Mouse (Mus musculus): ENCODE results near the gene Mff. TPM values are rescaled to one million over a fixed set of nuclear protein-coding genes. Genes with fewer than 3 reads are reported as not detected.

Gene Mff
- polyA plus RNA-seq, 1 experiment from 2014 or later = 217 TPM

- 88% methylated on average over 4 of the region's 4 CpGs for WGBS
- H3K4me2 ChIP-seq = no peak overlapping the region
- ATAC-seq (replicated peaks; ENCODE audit: low FRiP score) = no peak
- H3K9ac ChIP-seq = no peak overlapping the region
- no peaks in the 10 kb centered on the region for H3K9me3 ChIP-seq (replicated peaks)
- H3K36me3 ChIP-seq = no peaks in the 10 kb centered on the region
- no peaks in the 10 kb centered on the region for H3K27me3 ChIP-seq
- H3K27ac ChIP-seq = no peak overlapping the region
- H3K4me1 ChIP-seq = no peaks in the 10 kb centered on the region
- no peak overlapping the region for H3K4me3 ChIP-seq (replicated peaks)
Measured at GRCm38 (mm10) chr1:82775293-82775692, 50.6 kb downstream of the Mff start.

- H3K4me1 ChIP-seq = 0 out of 2 replicates have a peak, but pooled peaks cover 4% of the 10 kb centered on the region
- WGBS = 82% methylated on average over 6 of the region's 6 CpGs
- H3K36me3 ChIP-seq = no peaks in the 10 kb centered on the region
- no peak overlapping the region for H3K4me2 ChIP-seq
- no peak overlapping the region for H3K9ac ChIP-seq
- no peaks in the 10 kb centered on the region for H3K27me3 ChIP-seq
- no peak overlapping the region for H3K27ac ChIP-seq
- ATAC-seq (replicated peaks; ENCODE audit: low FRiP score) = no peak
- H3K4me3 ChIP-seq (replicated peaks) = no peak overlapping the region
- no peaks in the 10 kb centered on the region for H3K9me3 ChIP-seq (replicated peaks)
Measured at GRCm38 (mm10) chr1:82779388-82779966, 54.8 kb downstream of the Mff start.

GRCm38 (mm10) chr1:82783559-82783958 lies 58.9 kb downstream of the Mff start:
- 77% methylated on average over 3 of the region's 3 CpGs for WGBS
- Histone ChIP-seq H3K4me2 (no peak overlapping the region), H3K9ac (no peak overlapping the region), H3K27ac (no peak overlapping the region), H3K36me3 (no peaks in the 10 kb centered on the region), H3K4me1 (peaks cover 6% of the 10 kb centered on the region; the same call in 1 of the 2 replicates), H3K4me3 (replicated peaks) (no peak overlapping the region), H3K27me3 (no peaks in the 10 kb centered on the region), H3K9me3 (replicated peaks) (no peaks in the 10 kb centered on the region)
- no peak for ATAC-seq (replicated peaks; ENCODE audit: low FRiP score)

- H3K27me3 ChIP-seq = no peaks in the 10 kb centered on the region
- H3K9ac ChIP-seq = no peak overlapping the region
- H3K9me3 ChIP-seq (replicated peaks) = no peaks in the 10 kb centered on the region
- H3K4me2 ChIP-seq = no peak overlapping the region
- 62% methylated on average over 6 of the region's 6 CpGs for WGBS
- ATAC-seq (replicated peaks; ENCODE audit: low FRiP score) = no peak
- H3K4me1 ChIP-seq = peaks cover 6% of the 10 kb centered on the region; the same call in 1 of the 2 replicates
- no peak overlapping the region for H3K27ac ChIP-seq
- no peaks in the 10 kb centered on the region for H3K36me3 ChIP-seq
- no peak overlapping the region for H3K4me3 ChIP-seq (replicated peaks)
Measured at GRCm38 (mm10) chr1:82785546-82785945, 60.9 kb downstream of the Mff start.

GRCm38 (mm10) chr1:82787414-82787813 lies 62.7 kb downstream of the Mff start:
- no peaks in the 10 kb centered on the region for H3K9me3 ChIP-seq (replicated peaks)
- no peaks in the 10 kb centered on the region for H3K36me3 ChIP-seq
- 8% methylated on average over 2 of the region's 2 CpGs for WGBS
- peaks cover 2% of the 10 kb centered on the region; the same call in 1 of the 2 replicates for H3K4me1 ChIP-seq
- no peak overlapping the region for H3K9ac ChIP-seq
- peak; percentile 82 for ATAC-seq (replicated peaks; ENCODE audit: low FRiP score)
- no peak overlapping the region for H3K4me2 ChIP-seq
- no peak overlapping the region for H3K4me3 ChIP-seq (replicated peaks)
- H3K27ac ChIP-seq = no peak overlapping the region
- no peaks in the 10 kb centered on the region for H3K27me3 ChIP-seq

GRCm38 (mm10) chr1:82788070-82788469 lies 63.4 kb downstream of the Mff start:
- H3K4me3 ChIP-seq (replicated peaks) = no peak overlapping the region
- H3K36me3 ChIP-seq = no peaks in the 10 kb centered on the region
- no peaks in the 10 kb centered on the region for H3K27me3 ChIP-seq
- no peaks in the 10 kb centered on the region for H3K9me3 ChIP-seq (replicated peaks)
- H3K4me1 ChIP-seq = peaks cover 2% of the 10 kb centered on the region; the same call in 1 of the 2 replicates
- no peak overlapping the region for H3K27ac ChIP-seq
- whole genome bisulfite sequencing = 75% methylated on average over 7 of the region's 7 CpGs
- H3K9ac ChIP-seq = no peak overlapping the region
- no peak for ATAC-seq (replicated peaks; ENCODE audit: low FRiP score)
- no peak overlapping the region for H3K4me2 ChIP-seq

GRCm38 (mm10) chr1:82791105-82791504 lies 66.4 kb downstream of the Mff start:
- H3K4me1 ChIP-seq = peaks cover 7% of the 10 kb centered on the region
- H3K27me3 ChIP-seq = no peaks in the 10 kb centered on the region
- ATAC-seq (replicated peaks; ENCODE audit: low FRiP score) = no peak
- H3K9ac ChIP-seq = no peak overlapping the region
- no peak overlapping the region for H3K4me3 ChIP-seq (replicated peaks)
- H3K4me2 ChIP-seq = no peak overlapping the region
- H3K36me3 ChIP-seq = no peaks in the 10 kb centered on the region
- WGBS = 81% methylated on average over 11 of the region's 11 CpGs
- H3K27ac ChIP-seq = no peak overlapping the region
- no peaks in the 10 kb centered on the region for H3K9me3 ChIP-seq (replicated peaks)

GRCm38 (mm10) chr1:82792238-82792637 lies 67.5 kb downstream of the Mff start:
- no peak overlapping the region for H3K9ac ChIP-seq
- H3K9me3 ChIP-seq (replicated peaks) = no peaks in the 10 kb centered on the region
- no peak overlapping the region for H3K4me3 ChIP-seq (replicated peaks)
- peaks cover 9% of the 10 kb centered on the region for H3K4me1 ChIP-seq
- H3K27me3 ChIP-seq = no peaks in the 10 kb centered on the region
- 89% methylated on average over 6 of the region's 6 CpGs for WGBS
- no peaks in the 10 kb centered on the region for H3K36me3 ChIP-seq
- no peak overlapping the region for H3K4me2 ChIP-seq
- ATAC-seq (replicated peaks; ENCODE audit: low FRiP score) = no peak
- no peak overlapping the region for H3K27ac ChIP-seq

- Histone ChIP-seq H3K27ac (no peak overlapping the region), H3K4me1 (peaks cover 9% of the 10 kb centered on the region), H3K4me2 (no peak overlapping the region), H3K4me3 (replicated peaks) (no peak overlapping the region), H3K9ac (no peak overlapping the region), H3K9me3 (replicated peaks) (no peaks in the 10 kb centered on the region), H3K27me3 (no peaks in the 10 kb centered on the region), H3K36me3 (no peaks in the 10 kb centered on the region)
- ATAC-seq (replicated peaks; ENCODE audit: low FRiP score) = no peak
- WGBS = 87% methylated on average over 3 of the region's 3 CpGs
Measured at GRCm38 (mm10) chr1:82793110-82793509, 68.4 kb downstream of the Mff start.

- 67% methylated on average over 4 of the region's 4 CpGs for WGBS
- H3K4me2 ChIP-seq = no peak overlapping the region
- no peaks in the 10 kb centered on the region for H3K27me3 ChIP-seq
- H3K9ac ChIP-seq = no peak overlapping the region
- no peaks in the 10 kb centered on the region for H3K9me3 ChIP-seq (replicated peaks)
- peaks cover 9% of the 10 kb centered on the region for H3K4me1 ChIP-seq
- no peak overlapping the region for H3K27ac ChIP-seq
- H3K36me3 ChIP-seq = no peaks in the 10 kb centered on the region
- no peak for ATAC-seq (replicated peaks; ENCODE audit: low FRiP score)
- no peak overlapping the region for H3K4me3 ChIP-seq (replicated peaks)
Measured at GRCm38 (mm10) chr1:82793986-82794385, 69.3 kb downstream of the Mff start.

GRCm38 (mm10) chr1:82795211-82795610 lies 70.5 kb downstream of the Mff start:
- no peaks in the 10 kb centered on the region for H3K36me3 ChIP-seq
- no peak for ATAC-seq (replicated peaks; ENCODE audit: low FRiP score)
- H3K27ac ChIP-seq = no peak overlapping the region

GRCm38 (mm10) chr1:82795702-82796443 lies 71.2 kb downstream of the Mff start:
- Histone ChIP-seq H3K27me3 (no peaks in the 10 kb centered on the region), H3K36me3 (no peaks in the 10 kb centered on the region), H3K9me3 (replicated peaks) (no peaks in the 10 kb centered on the region), H3K9ac (no peak overlapping the region), H3K27ac (peak overlapping the region; percentile 49; the same call in 1 of the 2 replicates), H3K4me1 (peaks cover 9% of the 10 kb centered on the region), H3K4me2 (no peak overlapping the region), H3K4me3 (replicated peaks) (no peak overlapping the region)
- ATAC-seq (replicated peaks; ENCODE audit: low FRiP score) = no peak
- 56% methylated on average over 18 of the region's 18 CpGs for WGBS

More at GRCm38 (mm10) chr1:82795211-82795610, 70.5 kb downstream of the Mff start:
- H3K9me3 ChIP-seq (replicated peaks) = no peaks in the 10 kb centered on the region
- peaks cover 9% of the 10 kb centered on the region for H3K4me1 ChIP-seq
- no peak overlapping the region for H3K9ac ChIP-seq
- H3K4me2 ChIP-seq = no peak overlapping the region
- H3K27me3 ChIP-seq = no peaks in the 10 kb centered on the region
- no peak overlapping the region for H3K4me3 ChIP-seq (replicated peaks)
- 66% methylated on average over 2 of the region's 2 CpGs for WGBS
